Mouse (Mus musculus) kidney, postnatal 25 days (tissue): ENCODE measurements at regions not wholly inside any gene's neighbourhood (a gene's known extent, or its start where the extent isn't known, plus 50 kb on each side); places are given as distances from the start of the nearest gene placed in this dataset.

Source experiments
- DNase-seq, 2 experiments: peaks; one replicate each; pipeline ENCODE4 v3.0.0; 2021; ENCODE audit warnings: mixed read lengths in 2 of 2

- no peak for DNase-seq
Observed at GRCm38 (mm10) chr14:104006426-104006825, 162.2 kb upstream of the Ednrb start.

- DNase-seq, result no peak
Observed at GRCm38 (mm10) chr14:104005132-104005531, 160.9 kb upstream of the Ednrb start.

GRCm38 (mm10) chr14:104002421-104002820 lies 158.2 kb upstream of the Ednrb start:
- no peak for DNase-seq

GRCm38 (mm10) chr14:103990418-103990817 lies 146.2 kb upstream of the Ednrb start:
- no peak for DNase-seq

- no peak for DNase-seq
Observed at GRCm38 (mm10) chr14:103989949-103990348, 145.7 kb upstream of the Ednrb start.

GRCm38 (mm10) chr14:103987266-103987665 lies 143.1 kb upstream of the Ednrb start:
- no peak for DNase-seq

- no peak for DNase-seq
Observed at GRCm38 (mm10) chr14:103984349-103984748, 140.1 kb upstream of the Ednrb start.

- no peak for DNase-seq
Observed at GRCm38 (mm10) chr14:103978808-103979207, 134.6 kb upstream of the Ednrb start.

GRCm38 (mm10) chr14:103977769-103978168 lies 133.6 kb upstream of the Ednrb start:
- DNase-seq, result no peak

- DNase-seq, result no peak
Observed at GRCm38 (mm10) chr14:103973955-103974354, 129.8 kb upstream of the Ednrb start.

- no peak for DNase-seq
Observed at GRCm38 (mm10) chr14:103973111-103973510, 128.9 kb upstream of the Ednrb start.

- peak; percentile 64 to 76 for DNase-seq
Observed at GRCm38 (mm10) chr14:103969305-103969704, 125.1 kb upstream of the Ednrb start.

GRCm38 (mm10) chr14:103966293-103966692 lies 122.1 kb upstream of the Ednrb start:
- no peak for DNase-seq

GRCm38 (mm10) chr14:103962303-103962881 lies 118.2 kb upstream of the Ednrb start:
- no peak for DNase-seq

- no peak for DNase-seq
Observed at GRCm38 (mm10) chr14:103951899-103952298, 107.7 kb upstream of the Ednrb start.

GRCm38 (mm10) chr14:103949950-103950349 lies 105.7 kb upstream of the Ednrb start:
- DNase-seq, result no peak

- DNase-seq, result no peak
Observed at GRCm38 (mm10) chr14:103948026-103948777, 104.0 kb upstream of the Ednrb start.

- no peak for DNase-seq
Observed at GRCm38 (mm10) chr14:103945753-103946152, 101.6 kb upstream of the Ednrb start.

GRCm38 (mm10) chr14:103939867-103940266 lies 95.7 kb upstream of the Ednrb start:
- DNase-seq, result peak in 1 of 2 experiments; percentile 36

- DNase-seq, result no peak
Observed at GRCm38 (mm10) chr14:103938937-103939336, 94.7 kb upstream of the Ednrb start.

- DNase-seq, result peak; percentile 66 to 78
Observed at GRCm38 (mm10) chr14:103938201-103938600, 94.0 kb upstream of the Ednrb start.

- DNase-seq, result peak; percentile 79 to 86
Observed at GRCm38 (mm10) chr14:103937700-103938099, 93.5 kb upstream of the Ednrb start.

GRCm38 (mm10) chr14:103933813-103934212 lies 89.6 kb upstream of the Ednrb start:
- DNase-seq, result no peak

- peak in 1 of 2 experiments; percentile 40 for DNase-seq
Observed at GRCm38 (mm10) chr14:103932170-103932569, 88.0 kb upstream of the Ednrb start.
